Comparison of ENCODE assay signal across 8 mouse cellular contexts in the genomic region with DNA sequence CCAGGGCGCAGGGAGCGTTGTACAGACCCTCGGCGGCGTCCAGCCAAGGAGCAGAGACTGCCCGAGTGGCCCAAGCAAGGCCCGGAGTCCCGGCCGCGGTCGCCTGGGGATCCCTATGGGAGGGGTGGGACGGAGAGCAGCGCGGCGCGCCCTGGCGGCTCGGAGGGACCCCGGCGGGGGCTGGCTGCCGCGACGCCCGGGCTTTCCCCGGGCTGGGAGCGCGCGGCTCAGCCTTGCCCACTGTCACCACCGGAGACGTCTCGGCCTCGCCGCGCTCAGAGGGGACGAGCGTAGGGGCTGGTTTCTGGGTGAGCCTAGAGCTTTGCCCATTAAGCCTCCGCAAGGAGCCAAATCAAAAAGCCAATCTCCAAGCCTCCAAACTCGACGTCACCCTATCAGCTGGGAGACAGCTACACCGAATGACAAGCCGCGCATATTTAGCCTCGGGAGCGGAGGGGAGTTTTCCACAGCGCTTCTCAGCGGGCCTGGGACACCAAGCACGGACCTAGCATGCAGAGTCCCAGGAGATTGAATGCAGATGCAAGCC. TPM values are rescaled to one million over a fixed set of nuclear protein-coding genes. Genes with fewer than 3 reads are reported as not detected.
DNase-seq lines count a peak whose midpoint lies in the region; ATAC-seq lines count a peak whose summit lies in the region.

A gene (minus strand): TSS at position 306 of the 547 bp plus-strand sequence.

- WGBS in forebrain, embryonic 13.5 days = under 1% methylated on average over 37 of the region's 47 CpGs
- under 1% methylated on average over 47 of the region's 47 CpGs for WGBS in hindbrain, embryonic 10.5 days
- under 1% methylated on average over 47 of the region's 47 CpGs for WGBS in midbrain, embryonic 14.5 days

- H3K27ac ChIP-seq in brown adipose tissue, adult 24 weeks (replicated peaks; ENCODE audit: low read depth, low read length) = no peak within 1 kb of the TSS
- peak within 1 kb of the TSS; percentile 70 for H3K27ac ChIP-seq in forebrain, embryonic 13.5 days
- H3K27ac ChIP-seq in hindbrain, embryonic 10.5 days = peak within 1 kb of the TSS; percentile 85
- H3K27ac ChIP-seq in midbrain, embryonic 14.5 days (replicated peaks; ENCODE audit: low read depth, low read length) = peak within 1 kb of the TSS; percentile 88

- intact Hi-C loops in left cerebral cortex, postnatal 36 days (cut with DNase I) = loop anchor here (5.0 kb wide), 3 partner anchors 41 to 136 kb away; no protein-coding TSS in a partner anchor

- H3K9ac ChIP-seq in forebrain, embryonic 13.5 days = peak within 1 kb of the TSS; percentile 82
- peak within 1 kb of the TSS; percentile 88 for H3K9ac ChIP-seq in midbrain, embryonic 14.5 days (replicated peaks; ENCODE audit: low read length)

- H3K9me3 ChIP-seq in forebrain, embryonic 13.5 days (replicated peaks) = no peaks in the 10 kb centered on the region
- no peaks in the 10 kb centered on the region for H3K9me3 ChIP-seq in hindbrain, embryonic 10.5 days
- no peaks in the 10 kb centered on the region for H3K9me3 ChIP-seq in midbrain, embryonic 14.5 days (ENCODE audit: control insufficient read depth, low read length)

- no peaks in the 10 kb centered on the region for H3K36me3 ChIP-seq in forebrain, embryonic 13.5 days (ENCODE audit: poor library complexity, severe bottlenecking)
- H3K36me3 ChIP-seq in hindbrain, embryonic 10.5 days = no peaks in the 10 kb centered on the region
- no peaks in the 10 kb centered on the region for H3K36me3 ChIP-seq in midbrain, embryonic 14.5 days (ENCODE audit: control insufficient read depth, insufficient read depth, low read length)

- peak; percentile 66 for DNase-seq in R1 (ENCODE audit: low read depth, low spot score)
- peak; percentile 70 for DNase-seq in hindbrain, embryonic 10.5 days (ENCODE audit: low spot score)
- DNase-seq in left cerebral cortex, postnatal 36 days (ENCODE audit: low spot score in 2 of 2) = peak in 1 of 2 experiments; percentile 69
- peak; percentile 80 for DNase-seq in midbrain, embryonic 14.5 days
- DNase-seq in testis, postnatal 10 days (ENCODE audit: low spot score) = peak; percentile 49
- DNase-seq in spleen, postnatal 14 days (ENCODE audit: low spot score in 2 of 2) = no peak

- peak within 1 kb of the TSS; percentile 98 for H3K4me2 ChIP-seq in forebrain, embryonic 13.5 days
- H3K4me2 ChIP-seq in midbrain, embryonic 14.5 days (ENCODE audit: low read length) = peak within 1 kb of the TSS; percentile 96

- ATAC-seq in forebrain, embryonic 13.5 days = peak; percentile 76
- peak; percentile 67 for ATAC-seq in midbrain, embryonic 14.5 days (ENCODE audit: low FRiP score, low TSS enrichment)

- peak within 1 kb of the TSS; percentile 38 for H3K4me3 ChIP-seq in brown adipose tissue, adult 24 weeks (ENCODE audit: insufficient read depth, low read depth, low read length)
- H3K4me3 ChIP-seq in forebrain, embryonic 13.5 days = peak within 1 kb of the TSS; percentile 69
- H3K4me3 ChIP-seq in hindbrain, embryonic 10.5 days = peak within 1 kb of the TSS; percentile 76
- H3K4me3 ChIP-seq in midbrain, embryonic 14.5 days (replicated peaks; ENCODE audit: low read depth, low read length) = peak within 1 kb of the TSS; percentile 80

- peaks cover 22% of the 10 kb centered on the region for H3K27me3 ChIP-seq in forebrain, embryonic 13.5 days
- H3K27me3 ChIP-seq in hindbrain, embryonic 10.5 days (ENCODE audit: insufficient read depth, poor library complexity, severe bottlenecking) = peaks cover 47% of the 10 kb centered on the region
- no peaks in the 10 kb centered on the region for H3K27me3 ChIP-seq in midbrain, embryonic 14.5 days (ENCODE audit: control insufficient read depth, insufficient read depth, low read length)

- H3K4me1 ChIP-seq in brown adipose tissue, adult 24 weeks (ENCODE audit: control insufficient read depth, insufficient read depth, insufficient read length, low read length) = no peaks in the 10 kb centered on the region
- peaks cover 17% of the 10 kb centered on the region; the same call in 1 of the 2 replicates for H3K4me1 ChIP-seq in forebrain, embryonic 13.5 days
- peaks cover 31% of the 10 kb centered on the region for H3K4me1 ChIP-seq in hindbrain, embryonic 10.5 days (replicated peaks)
- peaks cover 17% of the 10 kb centered on the region for H3K4me1 ChIP-seq in midbrain, embryonic 14.5 days (ENCODE audit: control insufficient read depth, insufficient read depth, low read length)

RNA-seq across cellular contexts. Expression of the gene that starts here (rescaled TPM):
- polyA plus RNA-seq in brown adipose tissue, adult 24 weeks (2012; ENCODE audit: insufficient read depth, insufficient read length, missing spikeins) = 0.20 and 0.88 TPM in 2 replicates
- polyA plus RNA-seq in forebrain, embryonic 13.5 days (2015; fragmentation: Nextera tagmentation; extraction: Ambion mirVana) = 2.0 and 2.2 TPM in 2 replicates
- 1.3 and 2.3 TPM in 2 replicates for polyA plus RNA-seq in hindbrain, embryonic 10.5 days (2016; fragmentation: Nextera tagmentation; extraction: Ambion mirVana)
- 10 to 100 TPM; 19.6 to 22.9 TPM for total RNA-seq in left cerebral cortex, postnatal 36 days (2021)
- 6.1 and 6.8 TPM in 2 replicates for polyA plus RNA-seq in midbrain, embryonic 14.5 days (2014; fragmentation: Nextera tagmentation; extraction: Ambion mirVana)

Comparison
In these comparisons a context has a peak if more than half of its experiments do, and no peak if none do; other contexts are left out.
1. DNase-seq: peak in R1 (single experiment), hindbrain, embryonic 10.5 days (single experiment), midbrain, embryonic 14.5 days (single experiment) and testis, postnatal 10 days (single experiment); none in spleen, postnatal 14 days (0 of 2).
2. Peak in every context shown above with its lines, with median percentiles within 50 percentile points of each other: H3K4me3 ChIP-seq.